Mouse (Mus musculus): ENCODE measurements around the gene Armh3.
A peak's percentile ranks its signal among the peaks of the same experiment; 100 is the strongest.

Gene Armh3

DNA sequence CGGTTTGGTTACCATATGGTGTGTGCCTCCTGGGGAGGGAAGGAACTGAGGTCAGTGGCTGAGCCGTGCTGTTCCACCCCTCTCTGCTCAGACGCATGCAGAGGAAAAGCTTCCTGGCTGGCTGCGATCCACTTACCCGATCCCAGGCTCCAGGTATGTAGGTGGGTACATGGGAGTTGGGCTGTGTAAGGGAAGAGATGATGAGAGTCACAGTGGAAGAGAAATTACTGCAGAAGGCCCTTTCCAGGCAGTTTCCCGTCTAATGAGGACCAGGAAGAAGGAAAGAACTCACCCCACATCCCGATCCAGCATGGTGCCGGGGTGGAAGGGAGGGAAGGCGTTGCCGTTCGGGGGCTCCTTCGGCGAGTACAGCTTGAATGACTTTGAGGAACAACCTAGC lies 37.7 kb upstream of the Armh3 start:
- no peak for ATAC-seq (ENCODE audit: insufficient number of reproducible peaks, low FRiP score, low TSS enrichment)

DNA sequence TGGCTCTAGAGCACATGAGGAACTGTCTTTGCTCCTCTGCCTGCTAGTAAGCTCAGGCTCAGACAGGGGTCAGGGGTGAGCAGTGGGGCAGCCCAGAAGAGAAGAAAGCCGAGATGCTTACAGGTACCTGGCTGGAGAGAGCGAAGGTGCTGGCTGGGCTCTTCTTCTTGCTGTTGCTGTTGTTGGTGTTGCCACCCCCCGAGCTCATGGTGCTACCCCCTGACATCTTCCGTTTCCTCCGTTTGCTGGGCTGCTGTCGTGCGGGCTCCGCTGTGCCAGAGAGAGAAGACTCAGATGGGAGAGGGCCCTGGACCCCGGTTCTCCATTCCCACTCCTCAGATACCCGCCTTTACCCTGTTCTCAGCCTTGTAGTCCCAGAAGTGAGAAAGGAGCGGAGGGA lies 35.6 kb upstream of the Armh3 start:
- no peak for ATAC-seq (ENCODE audit: insufficient number of reproducible peaks, low FRiP score, low TSS enrichment)

DNA sequence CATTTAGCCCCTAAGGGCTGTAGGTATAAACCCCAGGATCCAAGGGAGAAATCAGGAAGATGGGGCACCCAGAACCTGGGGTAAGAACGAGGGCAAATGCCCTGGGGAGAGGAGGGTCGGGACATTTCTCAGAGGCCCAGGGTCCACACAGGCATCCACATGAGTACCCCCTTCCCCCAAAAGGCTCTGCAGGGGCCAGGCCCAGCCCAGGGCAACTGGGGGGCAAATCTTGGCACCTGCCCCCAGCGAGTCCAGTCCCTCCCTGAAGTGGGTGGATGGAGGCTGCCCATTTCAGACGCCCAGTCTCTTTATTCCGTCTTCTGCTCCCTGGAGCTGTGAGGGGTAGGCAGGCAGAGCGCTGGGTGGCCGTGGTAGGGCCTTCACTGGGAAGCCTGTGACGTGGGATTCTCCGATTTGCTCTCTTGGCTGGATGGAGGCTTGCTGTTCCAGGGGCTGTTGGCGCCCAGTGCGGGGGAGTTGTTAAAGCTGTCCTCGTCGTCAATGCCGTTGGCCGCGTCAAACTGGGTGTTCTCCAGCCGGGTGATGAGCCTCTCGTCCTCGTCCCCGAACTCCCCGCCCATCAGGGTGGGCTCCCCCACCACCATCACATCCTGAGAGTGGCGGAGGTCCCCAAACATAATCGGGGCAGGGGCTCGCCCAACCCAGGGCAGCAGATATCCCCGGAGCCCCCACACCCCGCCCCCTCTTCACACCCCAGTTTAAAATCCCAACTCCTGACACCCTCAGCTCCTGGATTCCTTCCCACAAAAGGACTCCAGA lies 34.6 kb upstream of the Armh3 start:
- ATAC-seq (ENCODE audit: insufficient number of reproducible peaks, low FRiP score, low TSS enrichment), result no peak

DNA sequence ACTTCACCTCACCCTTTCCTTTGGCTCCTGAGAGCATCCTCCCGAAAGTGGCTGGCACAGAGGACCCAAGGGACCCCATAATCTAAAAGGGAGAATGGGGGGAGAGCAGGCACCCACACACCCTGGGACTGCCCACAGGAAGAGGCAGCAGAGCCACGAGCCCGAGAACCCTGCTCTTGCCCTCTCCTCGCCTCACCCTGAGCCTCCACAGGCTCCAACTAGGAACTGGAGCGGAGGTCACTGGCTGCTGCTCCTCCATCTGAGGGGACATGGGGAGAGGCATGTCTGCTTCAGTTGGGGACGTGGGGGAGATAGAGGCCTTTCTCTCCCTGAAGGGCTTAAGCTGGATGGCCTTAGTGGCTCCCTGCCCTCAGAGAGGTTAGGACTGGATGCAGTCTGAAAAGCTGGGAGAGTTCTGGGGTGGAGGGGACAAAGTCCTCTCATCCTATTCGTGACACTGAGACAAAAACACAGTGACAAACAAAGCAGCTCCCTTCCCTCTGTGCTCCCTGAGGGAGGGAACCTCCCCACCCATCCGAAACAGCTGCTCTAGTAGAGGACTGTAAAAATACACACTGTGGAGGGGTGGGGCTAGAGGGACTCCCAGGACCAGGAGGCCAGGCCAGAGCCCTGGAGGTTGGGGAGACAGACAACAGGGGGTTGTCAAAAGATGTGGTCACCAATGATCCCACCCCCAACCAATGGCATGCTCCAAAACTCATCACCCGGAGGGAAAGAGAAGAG lies 33.6 kb upstream of the Armh3 start:
- no peak for ATAC-seq (ENCODE audit: insufficient number of reproducible peaks, low FRiP score, low TSS enrichment)

DNA sequence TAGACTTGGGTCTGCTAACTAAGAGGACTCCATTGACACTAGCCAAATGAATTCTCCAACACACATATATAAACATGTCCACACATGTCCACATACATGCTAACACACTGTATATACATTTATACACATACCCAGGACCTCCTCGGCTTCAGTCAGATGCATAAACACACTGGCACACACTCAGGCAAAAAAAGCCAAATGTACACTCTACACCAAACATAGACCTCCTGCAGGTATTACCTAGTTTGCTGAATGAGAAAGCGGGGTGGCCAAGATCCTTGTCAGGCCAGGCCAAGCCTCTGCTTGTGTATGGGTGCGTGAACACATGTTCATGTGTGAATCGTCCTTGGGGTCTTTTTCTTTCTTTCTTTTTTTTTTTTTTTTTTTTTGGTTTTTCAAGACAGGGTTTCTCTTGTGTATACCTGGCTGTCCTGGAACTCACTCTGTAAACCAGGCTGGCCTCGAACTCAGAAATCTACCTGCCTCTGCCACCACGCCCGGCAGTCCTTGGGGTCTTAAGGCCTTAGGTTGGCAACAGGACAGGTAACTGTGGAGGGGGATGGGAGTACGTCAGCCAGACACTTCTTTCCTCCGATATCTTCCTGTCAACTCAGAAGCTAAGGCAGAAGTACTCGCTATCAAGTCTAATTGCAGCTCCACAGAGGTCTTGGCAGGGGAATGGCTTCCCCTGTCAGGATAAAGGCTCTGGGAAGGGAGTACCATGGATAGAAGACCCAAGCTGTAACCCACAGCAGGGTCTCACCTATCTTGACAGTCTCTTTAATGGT lies 32.1 kb upstream of the Armh3 start:
- ATAC-seq (ENCODE audit: insufficient number of reproducible peaks, low FRiP score, low TSS enrichment), result no peak

DNA sequence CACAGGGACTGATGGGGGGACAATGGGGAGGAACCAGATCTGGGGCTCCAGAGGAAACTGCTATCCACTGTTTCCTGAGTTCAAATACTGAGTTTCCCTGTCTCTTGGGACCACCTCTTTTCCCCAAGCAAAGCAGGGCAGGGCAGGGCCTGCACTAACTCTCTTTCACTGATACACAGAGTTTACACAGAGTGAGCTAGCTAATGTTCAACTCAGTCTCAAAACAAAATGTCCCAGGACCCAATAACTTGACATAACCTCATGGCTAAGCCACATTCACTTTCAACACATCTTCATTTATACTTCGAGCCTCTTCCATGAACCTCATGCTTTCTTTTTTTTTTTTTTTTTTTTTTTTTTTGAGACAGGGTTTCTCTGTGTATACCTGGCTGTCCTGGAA lies 31.4 kb upstream of the Armh3 start:
- no peak for ATAC-seq (ENCODE audit: insufficient number of reproducible peaks, low FRiP score, low TSS enrichment)

DNA sequence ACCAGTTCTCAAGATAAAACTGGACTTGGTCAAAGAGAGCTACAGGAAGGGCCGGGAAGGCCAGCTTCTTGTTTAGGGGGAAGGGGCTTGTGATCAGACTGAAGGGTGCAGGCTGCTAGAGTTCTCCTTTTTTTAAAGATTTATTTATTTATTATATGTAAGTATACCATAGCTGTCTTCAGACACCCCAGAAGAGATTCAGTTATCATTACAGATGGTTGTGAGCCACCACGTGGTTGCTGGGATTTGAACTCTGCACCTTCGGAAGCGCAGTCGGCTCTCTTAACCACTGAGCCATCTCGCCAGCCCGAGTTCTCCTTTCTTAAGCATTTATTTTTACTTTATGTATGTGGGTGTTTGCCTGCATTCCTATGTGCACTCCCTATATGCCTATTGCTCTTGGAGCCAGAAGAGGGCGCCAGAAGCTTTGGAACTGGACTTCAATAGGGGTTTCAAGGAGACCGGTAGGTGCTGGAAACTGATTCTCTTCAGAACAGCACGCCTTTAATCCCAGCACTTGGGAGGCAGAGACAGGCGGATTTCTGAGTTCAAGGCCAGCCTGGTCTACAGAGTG lies 30.5 kb upstream of the Armh3 start:
- ATAC-seq (ENCODE audit: insufficient number of reproducible peaks, low FRiP score, low TSS enrichment), result no peak

DNA sequence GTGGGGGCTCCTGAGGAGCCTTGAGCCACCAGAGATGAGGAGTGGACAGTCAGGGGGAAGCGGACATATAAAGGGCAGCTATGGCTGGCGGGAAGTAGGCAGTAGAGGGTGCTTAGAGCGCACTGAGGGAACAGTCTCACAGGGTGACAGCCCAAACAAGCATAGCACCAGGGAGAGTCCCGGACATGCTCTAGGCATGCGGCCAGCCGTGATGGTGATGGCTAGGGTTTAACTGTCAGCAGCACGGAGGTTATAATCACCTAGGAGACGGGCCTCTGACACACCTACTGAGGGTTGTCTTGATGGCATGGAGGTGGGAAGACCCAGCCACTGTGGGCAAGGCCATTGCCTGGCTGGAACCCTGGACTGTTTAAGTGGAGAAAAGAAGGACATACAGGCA lies 28.3 kb upstream of the Armh3 start:
- ATAC-seq (ENCODE audit: insufficient number of reproducible peaks, low FRiP score, low TSS enrichment), result no peak

DNA sequence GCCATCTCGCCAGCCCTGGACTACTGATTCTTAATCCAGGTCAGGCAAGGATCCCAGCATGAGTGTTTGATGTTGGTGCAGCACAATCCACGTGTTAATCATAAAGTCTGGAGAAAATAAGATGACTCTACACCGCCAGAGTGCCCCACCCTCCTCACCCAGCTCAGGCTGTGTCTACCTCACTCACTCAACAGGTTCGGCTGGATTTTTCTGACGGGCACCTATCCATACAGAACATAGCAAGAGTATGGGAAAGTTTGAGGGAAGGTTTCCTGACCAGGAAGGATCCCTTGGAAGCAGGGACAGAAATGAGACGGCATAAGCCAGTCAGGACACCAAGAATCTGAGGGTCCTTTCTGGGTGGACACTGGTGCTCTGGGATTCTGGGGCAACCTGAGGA lies 26.7 kb upstream of the Armh3 start:
- ATAC-seq (ENCODE audit: insufficient number of reproducible peaks, low FRiP score, low TSS enrichment), result no peak

DNA sequence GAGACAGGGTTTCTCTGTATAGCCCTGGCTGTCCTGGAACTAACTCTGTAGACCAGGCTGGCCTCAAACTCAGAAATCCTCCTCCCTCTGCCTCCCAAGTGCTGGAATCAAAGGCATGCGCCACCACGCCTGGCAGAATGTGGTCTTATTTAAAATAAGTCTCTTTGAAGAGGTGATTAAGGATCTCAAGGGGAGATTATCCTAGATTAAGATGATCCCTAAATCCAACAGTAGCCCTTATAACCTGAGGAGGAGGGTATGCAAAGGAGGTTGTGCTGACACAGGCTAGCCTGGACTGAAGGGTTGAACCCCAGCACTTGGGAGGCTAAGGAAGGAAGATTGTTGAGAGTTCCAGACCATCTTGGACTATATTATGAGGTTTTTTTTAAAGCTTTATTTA lies 17.7 kb upstream of the Armh3 start:
- ATAC-seq (ENCODE audit: insufficient number of reproducible peaks, low FRiP score, low TSS enrichment), result no peak

DNA sequence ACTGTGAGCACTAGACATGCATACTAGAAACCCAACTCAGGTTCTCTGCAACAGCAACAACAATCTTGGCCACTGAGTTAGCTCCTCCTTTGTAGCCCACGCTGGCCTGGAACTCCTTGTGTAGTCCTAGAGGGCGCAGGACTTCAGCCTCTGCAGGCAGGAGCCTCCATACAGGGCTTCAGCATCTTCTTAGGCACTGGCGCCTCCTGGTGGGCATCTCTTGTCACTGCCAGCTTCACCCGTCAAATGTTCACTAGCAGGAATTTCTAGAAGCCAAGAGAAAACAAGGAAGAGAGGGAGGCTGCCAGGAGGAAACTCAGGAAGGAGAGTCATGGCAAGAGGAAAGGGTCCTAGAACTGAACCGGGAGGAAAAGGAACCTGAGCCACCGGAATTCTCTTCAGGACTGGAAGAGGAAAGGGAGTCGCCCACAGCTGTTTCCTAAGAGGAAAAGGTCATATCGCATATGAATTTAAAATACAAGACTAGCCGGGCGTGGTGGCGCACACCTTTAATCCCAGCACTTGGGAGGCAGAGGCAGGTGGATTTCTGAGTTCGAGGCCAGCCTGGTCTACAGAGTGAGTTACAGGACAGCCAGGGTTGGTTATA lies 16.4 kb upstream of the Armh3 start:
- ATAC-seq (ENCODE audit: insufficient number of reproducible peaks, low FRiP score, low TSS enrichment), result peak; percentile 84; the same call in 1 of the 2 replicates

DNA sequence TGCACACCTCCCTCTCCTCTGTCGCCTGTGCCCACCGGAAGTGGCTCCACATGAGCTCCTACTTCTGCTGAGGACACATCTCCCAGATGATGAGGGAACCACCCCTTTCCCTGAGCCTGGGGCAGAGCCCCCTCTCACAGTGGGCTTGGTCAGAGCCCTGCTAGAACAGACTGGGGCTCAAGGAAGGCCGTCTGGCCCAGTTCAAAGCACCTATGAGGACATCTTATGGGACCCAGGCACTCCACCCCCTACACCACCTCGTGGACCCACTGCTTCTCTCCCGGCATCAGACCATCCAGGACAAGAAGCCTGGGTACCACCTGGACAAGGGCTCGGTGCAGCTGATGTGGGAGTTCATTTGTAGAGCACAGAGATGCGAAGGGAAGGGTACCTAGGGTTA lies 7.4 kb upstream of the Armh3 start:
- ATAC-seq (ENCODE audit: insufficient number of reproducible peaks, low FRiP score, low TSS enrichment), result no peak

DNA sequence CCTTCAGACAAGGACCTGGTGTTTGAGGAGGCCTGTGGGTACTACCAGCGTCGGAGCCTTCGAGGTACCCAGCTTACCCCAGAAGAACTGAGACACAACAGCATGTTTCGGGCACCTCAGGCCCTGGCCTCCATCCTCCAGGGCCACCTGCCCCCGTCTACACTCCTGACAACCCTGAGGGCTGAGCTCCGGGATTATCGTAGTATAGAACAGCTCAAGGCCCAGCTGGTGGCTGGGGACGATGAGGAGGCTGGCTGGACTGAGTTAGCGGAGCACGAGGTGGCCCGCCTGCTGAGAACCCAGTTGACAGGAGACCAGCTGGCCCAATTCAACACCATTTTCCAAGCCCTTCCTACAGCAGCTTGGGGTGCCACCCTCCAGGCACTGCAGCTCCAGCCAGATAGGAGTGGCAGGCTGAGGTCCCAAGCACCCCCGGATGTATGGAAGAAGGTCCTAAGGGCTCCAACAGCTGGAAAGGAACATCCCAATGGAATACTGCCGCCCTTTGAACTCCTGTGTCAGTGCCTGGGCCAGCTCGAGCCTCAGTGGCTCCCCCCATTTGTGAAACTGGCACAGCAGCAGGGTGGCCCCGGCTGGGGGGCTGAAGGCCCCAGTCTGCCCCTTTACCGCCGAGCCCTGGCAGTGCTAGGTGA lies 6.7 kb upstream of the Armh3 start:
- no peak for ATAC-seq (ENCODE audit: insufficient number of reproducible peaks, low FRiP score, low TSS enrichment)

DNA sequence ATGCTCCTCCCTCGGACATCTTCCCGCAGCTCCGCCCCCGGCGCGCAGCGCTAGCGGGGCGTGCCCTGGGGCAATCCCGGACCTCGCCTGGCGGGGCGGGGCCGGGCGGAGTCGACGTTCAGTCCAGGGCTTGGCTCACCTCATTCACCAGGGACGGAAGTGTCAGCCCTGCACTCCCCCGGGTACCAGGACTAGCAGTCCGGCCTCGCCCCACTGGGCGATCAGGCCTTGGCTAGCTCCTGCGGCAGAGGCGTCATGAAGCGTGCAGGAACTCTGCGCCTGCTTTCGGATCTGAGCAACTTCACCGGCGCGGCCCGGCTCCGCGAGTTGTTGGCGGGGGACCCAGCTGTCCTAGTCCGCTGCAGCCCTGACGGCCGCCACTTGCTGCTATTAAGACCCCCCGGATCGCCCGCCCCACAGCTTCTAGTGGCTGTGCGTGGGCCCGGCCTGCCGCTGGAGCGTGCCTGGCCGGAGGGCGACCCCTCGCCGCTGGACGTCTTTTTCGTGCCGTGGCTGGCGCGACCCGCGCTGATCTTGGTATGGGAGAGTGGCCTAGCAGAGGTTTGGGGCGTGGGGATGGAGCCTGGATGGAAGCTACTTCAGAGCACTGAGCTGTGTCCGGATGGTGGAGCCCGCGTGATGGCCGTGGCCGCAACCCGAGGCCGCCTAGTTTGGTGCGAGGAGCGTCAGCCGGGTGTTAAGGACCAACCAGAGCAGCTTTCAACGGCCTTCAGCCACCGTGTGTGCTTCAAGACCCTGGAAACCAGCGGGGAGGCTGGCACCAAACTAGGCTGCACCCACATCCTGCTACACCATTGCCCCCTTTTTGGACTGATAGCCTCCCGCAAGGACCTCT lies 5.3 kb upstream of the Armh3 start, which contains the start of gene Hps6:
Hps6 (plus strand) TSS at position 138 of the 856 bp plus-strand sequence.
- ATAC-seq (ENCODE audit: insufficient number of reproducible peaks, low FRiP score, low TSS enrichment), result peak; percentile 86

DNA sequence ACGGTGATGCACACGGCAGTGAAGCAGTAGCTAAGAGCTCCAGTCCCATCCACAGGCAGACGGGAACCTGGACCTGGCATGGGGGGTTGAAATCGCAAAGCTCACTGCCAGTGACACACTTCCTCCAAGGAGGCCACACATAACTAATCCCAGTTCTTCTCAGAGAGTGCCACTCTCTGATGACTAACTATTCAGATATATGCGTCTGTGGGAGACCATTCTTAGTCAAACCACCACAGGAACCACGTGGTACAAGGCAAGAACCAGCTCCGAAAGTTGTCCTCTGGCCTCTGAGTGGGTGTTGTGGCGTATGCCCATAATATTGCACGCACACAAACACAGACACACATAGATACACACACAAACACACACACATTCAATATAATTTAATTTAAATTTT lies 4.0 kb upstream of the Armh3 start:
- no peak for ATAC-seq (ENCODE audit: insufficient number of reproducible peaks, low FRiP score, low TSS enrichment)

DNA sequence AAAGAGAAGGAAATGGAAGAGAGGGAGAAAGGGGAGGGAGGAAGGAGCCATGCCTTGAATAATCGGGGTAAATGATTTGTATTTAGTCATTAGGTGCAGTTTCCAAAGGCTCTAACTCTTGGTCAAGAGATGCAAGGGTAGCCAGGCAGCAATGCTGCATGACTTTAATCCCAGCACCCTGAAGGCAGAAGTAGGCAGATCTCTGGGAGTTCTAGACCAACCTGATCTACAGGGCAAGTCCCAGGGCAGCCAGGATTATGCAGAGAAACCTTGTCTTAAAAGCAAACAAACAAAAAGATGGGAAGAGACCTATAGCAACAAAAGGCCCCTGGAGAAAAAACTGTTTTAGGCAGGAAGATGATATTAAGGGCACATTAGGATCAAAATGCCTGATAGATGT lies 1.1 kb upstream of the Armh3 start:
- ATAC-seq (ENCODE audit: insufficient number of reproducible peaks, low FRiP score, low TSS enrichment), result no peak

DNA sequence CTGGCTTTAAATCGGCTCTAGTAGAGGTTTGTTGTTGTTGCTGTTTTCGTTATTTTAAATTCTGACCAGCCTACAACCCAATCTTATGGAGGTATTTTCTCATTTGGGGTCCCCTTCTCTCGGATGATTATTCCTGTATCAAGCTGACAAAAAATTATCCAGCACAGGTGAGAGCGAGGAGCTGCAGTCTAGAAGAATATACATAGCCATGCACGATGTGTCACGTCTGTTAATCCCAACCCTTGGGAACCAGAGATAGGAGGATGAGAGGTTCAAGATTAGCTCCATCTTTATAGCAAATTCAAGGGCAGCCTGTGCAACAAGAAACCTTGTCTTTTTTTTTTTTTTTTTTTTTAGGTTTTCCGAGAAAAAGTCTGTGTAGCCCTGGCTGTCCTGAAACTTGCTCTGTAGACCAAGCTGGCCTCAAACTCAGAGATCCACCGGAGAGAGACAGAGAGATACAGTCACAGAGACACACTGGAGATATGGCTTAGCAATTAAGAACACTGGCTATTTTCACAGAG lies 468 bp upstream of the Armh3 start:
- ATAC-seq (ENCODE audit: insufficient number of reproducible peaks, low FRiP score, low TSS enrichment), result 0 out of 2 replicates have a peak, but pooled peaks have one; percentile 1

DNA sequence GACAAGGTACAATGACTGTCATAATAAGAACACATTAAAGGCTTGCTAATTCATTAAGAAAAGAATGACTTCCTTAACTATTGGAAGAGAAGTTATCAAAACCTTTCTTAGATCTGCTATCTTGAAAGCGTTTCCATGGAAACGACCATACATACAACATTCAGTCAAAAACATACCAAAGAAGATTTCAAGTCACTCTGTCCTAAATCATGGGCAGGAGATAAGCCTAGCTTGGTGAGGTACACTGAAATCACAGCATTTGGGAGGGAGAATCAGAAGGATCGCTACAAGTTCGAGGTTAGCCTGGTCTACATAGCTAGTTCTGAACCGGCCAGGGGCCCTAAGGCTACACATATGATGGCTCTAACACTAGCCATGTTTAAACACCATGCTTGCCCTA lies 923 bp downstream of the Armh3 start:
- ATAC-seq (ENCODE audit: insufficient number of reproducible peaks, low FRiP score, low TSS enrichment), result no peak
